Mouse (Mus musculus) myocyte (in vitro differentiated cells): Measurements from ENCODE around the gene Spred1. TPM values are rescaled to one million over a fixed set of nuclear protein-coding genes. Genes with fewer than 3 reads are reported as not detected.

Experiments
- H3K27me3 ChIP-seq: one replicate; pipeline ENCODE4 v1.6.1; 2011; ENCODE audit not compliant: control insufficient read depth, insufficient read depth, insufficient read length
- H3K36me3 ChIP-seq: one replicate; pipeline ENCODE4 v1.6.1; 2011; ENCODE audit not compliant: control insufficient read depth, insufficient read depth
- H3K4me2 ChIP-seq: one replicate; pipeline ENCODE4 v1.6.1; 2011; ENCODE audit warnings: low read depth, control low read depth
- H3K4me3 ChIP-seq: one replicate; pipeline ENCODE4 v1.5.1; 2011; ENCODE audit warnings: mild to moderate bottlenecking, control low read depth, moderate library complexity
- H3K79me2 ChIP-seq: one replicate; pipeline ENCODE4 v1.6.1; 2011; ENCODE audit not compliant: control insufficient read depth, insufficient read depth
- H3ac ChIP-seq: one replicate; pipeline ENCODE4 v1.6.1; 2011; ENCODE audit not compliant: control insufficient read depth, insufficient read length
- CEBPB ChIP-seq: IDR thresholded peaks from 2 replicates; pipeline ENCODE4 v1.6.1; 2011; ENCODE audit warnings: mild to moderate bottlenecking, moderate library complexity; ENCODE audit not compliant: poor library complexity, insufficient read depth, severe bottlenecking
- E2F4 ChIP-seq: IDR thresholded peaks from one replicate; pipeline ENCODE4 v1.6.1; 2011; ENCODE audit warnings: mild to moderate bottlenecking, control low read depth, moderate library complexity; ENCODE audit not compliant: insufficient read depth
- MAX ChIP-seq: IDR thresholded peaks from one replicate; pipeline ENCODE4 v1.6.1; 2011; ENCODE audit warnings: low read depth, mild to moderate bottlenecking, control low read depth
- MYOD1 ChIP-seq, 3 experiments: IDR thresholded peaks; one replicate each; pipeline ENCODE4 v1.6.1; 2011; ENCODE audit warnings: control low read depth in 2 of 3, low read depth in 2 of 3, mild to moderate bottlenecking in 2 of 3, moderate library complexity in 1 of 3; ENCODE audit not compliant: insufficient read length in 2 of 3, control insufficient read depth in 1 of 3
- MYOG ChIP-seq, 3 experiments: IDR thresholded peaks; one replicate each; pipeline ENCODE4 v1.6.1; 2011; ENCODE audit warnings: control low read depth in 2 of 3, low read depth in 2 of 3, mild to moderate bottlenecking in 2 of 3; ENCODE audit not compliant: insufficient read length in 2 of 3, control insufficient read depth in 1 of 3, insufficient read depth in 1 of 3
- POLR2A ChIP-seq: IDR thresholded peaks from one replicate; pipeline ENCODE4 v1.6.1; 2011; ENCODE audit warnings: low read depth, mild to moderate bottlenecking, control low read depth, moderate library complexity; ENCODE audit not compliant: insufficient read length
- POLR2AphosphoS2 ChIP-seq: IDR thresholded peaks from one replicate; pipeline ENCODE4 v1.6.1; 2011; ENCODE audit warnings: low read depth, control low read depth; ENCODE audit not compliant: insufficient read length
- REST ChIP-seq: IDR thresholded peaks from one replicate; pipeline ENCODE4 v1.6.1; 2011; ENCODE audit warnings: mild to moderate bottlenecking, control low read depth, moderate library complexity; ENCODE audit not compliant: insufficient read depth, insufficient read length
- SRF ChIP-seq: IDR thresholded peaks from one replicate; pipeline ENCODE4 v1.6.1; 2011; ENCODE audit warnings: low read depth; ENCODE audit not compliant: control insufficient read depth, insufficient read length
- TCF12 ChIP-seq: IDR thresholded peaks from one replicate; pipeline ENCODE4 v1.6.1; 2011; ENCODE audit warnings: mild to moderate bottlenecking, control low read depth; ENCODE audit not compliant: poor library complexity, insufficient read depth, severe bottlenecking
- TCF3 ChIP-seq: IDR thresholded peaks from one replicate; pipeline ENCODE4 v1.6.1; 2011; ENCODE audit warnings: low read depth, control low read depth; ENCODE audit not compliant: insufficient read length
- USF1 ChIP-seq: IDR thresholded peaks from one replicate; pipeline ENCODE4 v1.6.1; 2011; ENCODE audit warnings: low read depth, mild to moderate bottlenecking, control low read depth, moderate library complexity
- polyA plus RNA-seq: library from polyadenylated mRNA; unstranded; fragments of >200 nt; fragmentation: generic; extraction: Trizol; gene quantifications from one replicate; pipeline ENCODE4 v1.2.1, GENCODE M21; 2012; ENCODE audit warnings: missing spikeins

Gene Spred1
- polyA plus RNA-seq, 1 experiment = 7.1 TPM

- TF ChIP-seq POLR2AphosphoS2 (no peak), CEBPB (no peak), USF1 (no peak), MYOG (IDR thresholded peaks at IDR 0.05; ENCODE audit: control insufficient read depth in 1 of 3, insufficient read depth in 1 of 3, insufficient read length in 2 of 3, low read depth in 2 of 3) (no peak), E2F4 (no peak), REST (no peak), TCF3 (no peak), MAX (no peak), MYOD1 (IDR thresholded peaks at IDR 0.05; ENCODE audit: control insufficient read depth in 1 of 3, insufficient read length in 2 of 3, low read depth in 2 of 3) (no peak), TCF12 (no peak), SRF (no peak), POLR2A (no peak)
- Histone ChIP-seq H3K4me2 (no peak overlapping the region), H3K36me3 (no peaks in the 10 kb centered on the region), H3K79me2 (no peaks in the 10 kb centered on the region), H3K4me3 (no peak overlapping the region), H3K27me3 (no peaks in the 10 kb centered on the region), H3ac (no peak overlapping the region)
Observed at GRCm38 (mm10) chr2:117108059-117108458, 13.1 kb upstream of the Spred1 start.

DNA sequence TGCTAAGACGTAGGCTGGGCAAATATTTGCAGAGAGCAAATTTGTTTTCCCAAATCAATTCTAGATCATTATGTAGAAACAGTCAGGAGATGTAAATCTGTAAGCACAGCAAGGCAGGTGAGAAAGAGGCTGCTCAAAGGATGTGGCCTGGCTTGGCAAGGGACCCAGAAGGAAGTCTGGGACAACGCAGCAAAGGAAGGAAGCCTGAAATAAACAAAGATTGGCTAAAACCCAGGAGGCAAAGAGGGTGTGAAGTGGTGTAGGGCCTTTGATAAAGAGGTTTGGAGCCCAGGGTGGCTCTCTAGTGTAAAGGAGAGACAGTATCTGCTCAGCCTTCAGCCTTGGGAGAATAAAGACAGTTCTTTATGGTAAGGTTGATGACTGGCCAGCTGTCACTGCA lies 11.9 kb upstream of the Spred1 start:
- Histone ChIP-seq H3ac (no peak overlapping the region), H3K4me2 (no peak overlapping the region), H3K27me3 (no peaks in the 10 kb centered on the region), H3K36me3 (no peaks in the 10 kb centered on the region), H3K79me2 (no peaks in the 10 kb centered on the region), H3K4me3 (no peak overlapping the region)
- TF ChIP-seq POLR2AphosphoS2 (no peak), CEBPB (no peak), TCF12 (no peak), TCF3 (no peak), USF1 (no peak), REST (no peak), POLR2A (no peak), E2F4 (no peak), MYOG (IDR thresholded peaks at IDR 0.05; ENCODE audit: control insufficient read depth in 1 of 3, insufficient read depth in 1 of 3, insufficient read length in 2 of 3, low read depth in 2 of 3) (no peak), MAX (no peak), SRF (no peak), MYOD1 (IDR thresholded peaks at IDR 0.05; ENCODE audit: control insufficient read depth in 1 of 3, insufficient read length in 2 of 3, low read depth in 2 of 3) (no peak)

DNA sequence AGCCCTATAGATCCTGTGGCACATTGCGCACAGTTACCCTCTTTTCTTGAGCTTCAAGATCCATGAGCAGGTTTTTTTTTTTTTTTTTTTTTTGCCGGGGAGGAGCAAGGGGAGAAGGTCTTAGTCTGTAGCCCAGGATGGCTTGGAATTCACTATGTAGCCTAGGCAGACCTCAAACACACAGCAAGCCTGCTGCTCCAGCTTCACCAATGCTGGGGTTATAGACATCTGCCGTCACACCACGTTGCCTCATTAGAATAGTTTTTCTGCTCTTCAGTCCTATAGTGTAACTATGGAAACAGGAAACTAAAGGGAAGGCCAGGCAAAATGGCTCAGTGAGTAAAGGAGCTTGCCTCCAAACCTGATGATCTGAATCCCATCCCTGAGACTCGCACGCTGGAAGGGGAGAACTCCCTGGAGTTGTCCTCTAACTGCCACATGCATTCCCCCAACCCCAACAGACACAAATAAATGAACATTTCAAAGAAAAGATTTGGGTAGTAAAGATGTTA lies 10.8 kb upstream of the Spred1 start:
- no peaks in the 10 kb centered on the region for H3K36me3 ChIP-seq
- no peaks in the 10 kb centered on the region for H3K79me2 ChIP-seq
- H3K4me2 ChIP-seq = no peak overlapping the region
- no peak overlapping the region for H3ac ChIP-seq
- H3K4me3 ChIP-seq = no peak overlapping the region
- TF ChIP-seq USF1 (no peak), REST (no peak)
- no peaks in the 10 kb centered on the region for H3K27me3 ChIP-seq

- no peaks in the 10 kb centered on the region for H3K79me2 ChIP-seq
- H3K4me3 ChIP-seq = no peak overlapping the region
- H3ac ChIP-seq = no peak overlapping the region
- no peaks in the 10 kb centered on the region for H3K27me3 ChIP-seq
- H3K36me3 ChIP-seq = no peaks in the 10 kb centered on the region
- no peak for TF ChIP-seq USF1
- no peak for TF ChIP-seq CEBPB
- TF ChIP-seq MYOD1 (IDR thresholded peaks at IDR 0.05; ENCODE audit: control insufficient read depth in 1 of 3, insufficient read length in 2 of 3, low read depth in 2 of 3) = no peak
- TF ChIP-seq POLR2A = no peak
- no peak for TF ChIP-seq MYOG (IDR thresholded peaks at IDR 0.05; ENCODE audit: control insufficient read depth in 1 of 3, insufficient read depth in 1 of 3, insufficient read length in 2 of 3, low read depth in 2 of 3)
- TF ChIP-seq REST = no peak
- no peak for TF ChIP-seq E2F4
- H3K4me2 ChIP-seq = no peak overlapping the region
Observed at GRCm38 (mm10) chr2:117113262-117113661, 7.9 kb upstream of the Spred1 start.

- no peaks in the 10 kb centered on the region for H3K36me3 ChIP-seq
- H3K27me3 ChIP-seq = no peaks in the 10 kb centered on the region
- H3ac ChIP-seq = no peak overlapping the region
- no peak overlapping the region for H3K4me3 ChIP-seq
- H3K4me2 ChIP-seq = no peak overlapping the region
- H3K79me2 ChIP-seq = no peaks in the 10 kb centered on the region
- TF ChIP-seq SRF = no peak
- TF ChIP-seq CEBPB = no peak
Observed at GRCm38 (mm10) chr2:117113762-117114161, 7.4 kb upstream of the Spred1 start.
